Mouse (Mus musculus): ENCODE data around the gene Scgb1b20.
"Not testable (repeated sequence)": the region's sequence is repeated elsewhere in the genome, so short reads cannot be mapped to it uniquely, and the experiment has no call there.

The Scgb1b20 gene

DNA sequence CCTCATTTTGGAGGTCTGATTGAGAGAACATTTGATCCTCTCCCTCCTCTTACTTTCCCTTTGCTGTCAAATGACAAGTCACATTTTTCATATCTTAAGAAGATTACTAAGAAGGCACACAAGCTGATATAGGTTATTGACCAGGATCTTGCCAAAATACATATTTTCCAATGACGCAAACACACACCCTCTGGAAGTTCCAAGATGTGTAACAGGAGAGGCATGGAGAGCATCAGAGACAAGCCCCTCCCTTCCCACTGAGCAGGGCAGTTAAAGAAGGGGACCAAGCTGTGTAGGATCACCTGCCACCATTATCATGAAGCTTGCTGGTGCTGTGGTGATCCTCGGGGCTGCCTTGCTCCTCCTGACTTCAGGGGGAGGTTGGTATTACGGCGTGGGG lies at the start of gene Scgb1b20:
TSS of gene Scgb1b20 (plus strand) at position 301 of the 400 bp plus-strand sequence.
- CTCF ChIA-PET: not testable (repeated sequence)

DNA sequence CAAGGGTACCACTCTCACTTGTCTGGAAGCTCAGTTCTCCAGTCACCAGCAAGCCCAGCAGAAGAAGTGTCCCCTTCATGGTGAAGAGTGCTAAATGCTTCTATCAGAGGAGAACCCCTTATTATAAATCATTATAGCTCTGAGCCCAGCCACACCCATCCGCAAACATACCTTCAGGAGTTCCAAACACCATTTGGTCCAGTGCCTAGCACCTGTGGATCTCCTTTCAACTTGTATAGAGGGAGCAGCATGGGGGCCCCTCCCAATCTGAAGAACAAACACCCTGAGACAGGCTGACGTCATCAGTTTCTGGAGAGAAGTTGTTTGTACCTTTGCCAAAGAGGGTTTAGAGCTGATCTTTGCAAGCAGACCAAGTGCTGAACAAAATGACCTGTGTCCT lies 6.8 kb upstream of the Scgb1b20 start, which contains the start of gene Scgb2b20:
TSS of gene Scgb2b20 (minus strand) at position 101 of the 400 bp plus-strand sequence.
- CTCF ChIA-PET: not testable (repeated sequence)

DNA sequence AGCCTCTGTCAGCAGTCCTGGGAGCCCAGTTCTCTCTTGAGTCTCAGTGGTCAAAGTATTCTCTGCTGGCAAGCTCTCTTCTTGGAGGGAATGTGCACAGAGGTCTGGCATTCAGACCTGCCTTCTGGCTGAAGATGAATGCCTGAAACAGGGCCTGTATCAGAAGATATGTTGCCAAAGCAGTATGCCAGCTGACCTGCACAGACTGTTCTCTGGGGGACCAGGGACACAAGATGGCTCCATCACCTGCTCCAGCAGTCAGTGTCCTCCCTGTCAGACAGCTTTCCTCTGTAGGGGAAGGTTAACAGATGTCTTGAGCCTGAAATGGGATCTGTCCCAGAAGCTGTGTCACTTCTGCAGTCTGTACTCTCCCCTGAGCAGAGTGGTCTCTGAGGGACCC lies 26.7 kb downstream of the Scgb1b20 start:
- CTCF ChIA-PET: not testable (repeated sequence)

DNA sequence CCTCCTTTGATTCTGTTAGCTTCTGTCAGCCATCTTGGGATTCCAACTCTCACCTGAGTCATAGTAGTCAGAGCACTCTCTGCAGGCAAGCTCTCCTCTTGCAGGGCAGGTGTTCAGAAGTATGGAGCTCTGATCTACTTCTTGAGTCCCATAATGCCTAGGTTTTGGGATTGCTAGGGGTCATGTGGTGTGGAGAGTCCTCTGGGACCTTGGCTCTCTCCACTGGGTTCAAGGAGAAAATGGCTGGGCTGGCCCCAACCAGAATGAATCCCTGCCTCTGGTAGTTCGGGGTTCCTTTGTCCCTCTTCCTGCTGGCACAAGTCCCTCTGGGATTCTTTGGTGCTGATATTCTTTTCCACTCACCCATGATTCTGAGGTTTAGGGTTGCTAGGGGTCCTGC lies 28.6 kb downstream of the Scgb1b20 start:
- CTCF ChIA-PET: no interaction called here

DNA sequence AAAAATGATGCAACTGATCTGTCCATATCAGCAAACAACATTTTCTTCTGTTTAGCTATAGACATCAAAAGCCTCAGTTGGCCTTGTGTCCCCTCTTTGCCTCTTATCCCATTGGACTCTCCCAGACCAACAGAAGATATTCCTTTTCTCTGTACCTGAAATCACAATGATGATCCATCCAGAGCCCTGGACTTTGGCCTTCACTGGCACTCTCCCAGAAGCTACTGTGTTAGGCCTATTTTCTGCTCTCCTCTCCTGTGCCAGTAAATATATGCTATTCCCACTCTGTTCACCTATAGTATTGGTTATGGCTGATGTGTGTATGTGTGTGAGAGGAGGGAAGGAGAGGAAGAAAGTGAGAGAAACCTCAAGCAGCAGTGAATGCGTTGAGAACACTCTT lies 36.6 kb downstream of the Scgb1b20 start:
- CTCF ChIA-PET: not testable (repeated sequence)

All from spleen, embryonic (tissue).